Mouse (Mus musculus) thymus, adult 18-20 months (tissue): Measurements from ENCODE around the gene Uchl1.
A peak's percentile ranks its signal among the peaks of the same experiment; 100 is the strongest.

Source experiments
- DNase-seq, 2 experiments: peaks; one replicate each; pipeline ENCODE4 v3.0.0; 2022; ENCODE audit warnings: mixed read lengths in 2 of 2

The Uchl1 gene

GRCm38 (mm10) chr5:66675983-66676382, at the start of gene Uchl1:
Gene Uchl1 (plus strand): TSS chr5:66676091.
- peak; percentile 68 to 75 for DNase-seq

DNA sequence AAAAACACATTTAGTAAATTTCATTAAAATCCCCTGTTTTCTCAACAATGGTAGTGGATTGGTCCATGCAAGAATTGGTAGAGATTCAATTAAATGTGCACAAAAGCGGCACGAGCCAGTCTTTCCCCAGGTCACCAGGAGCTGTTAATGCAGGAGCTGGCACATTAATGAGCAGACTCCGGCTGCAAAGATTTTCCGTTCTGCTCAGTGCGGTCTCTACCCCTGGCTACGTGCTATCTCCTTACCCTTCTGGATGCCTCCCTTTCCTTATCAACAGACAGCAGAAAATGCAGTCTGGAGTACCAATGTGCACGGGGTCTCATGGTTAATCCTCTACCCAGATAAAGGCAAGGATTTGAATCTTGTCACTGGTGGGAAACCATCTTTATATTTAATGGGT, 48.1 kb upstream of the Uchl1 start:
- DNase-seq, result no peak

DNA sequence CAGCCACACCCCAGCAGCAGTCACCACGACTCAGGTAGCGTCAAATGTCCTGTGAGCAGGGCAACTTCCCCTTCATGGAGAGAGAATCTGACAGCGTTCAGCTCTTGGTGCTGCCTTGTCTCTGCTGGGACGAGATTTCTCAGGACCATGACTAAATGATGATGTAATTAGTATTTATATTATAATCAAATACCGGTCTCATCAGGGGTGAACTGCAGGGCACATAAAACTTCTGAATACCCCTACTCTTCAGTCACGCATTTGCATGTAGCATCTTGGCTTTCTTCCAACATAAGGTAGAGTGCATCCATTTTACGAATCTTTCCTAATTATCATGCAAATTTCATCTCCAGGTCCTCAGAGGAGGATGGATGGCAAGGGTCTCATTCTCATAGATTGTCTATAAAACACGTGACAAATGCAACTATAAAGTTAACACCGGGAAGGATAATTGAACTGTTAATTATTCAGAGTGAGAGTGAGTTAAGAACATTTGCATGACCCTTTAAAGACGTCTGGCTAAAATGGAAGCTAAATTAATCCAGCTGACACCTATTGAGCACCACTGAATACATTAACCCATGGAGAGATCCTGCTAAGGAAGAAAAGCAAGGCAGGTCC, 40.3 kb upstream of the Uchl1 start:
- DNase-seq, result no peak

DNA sequence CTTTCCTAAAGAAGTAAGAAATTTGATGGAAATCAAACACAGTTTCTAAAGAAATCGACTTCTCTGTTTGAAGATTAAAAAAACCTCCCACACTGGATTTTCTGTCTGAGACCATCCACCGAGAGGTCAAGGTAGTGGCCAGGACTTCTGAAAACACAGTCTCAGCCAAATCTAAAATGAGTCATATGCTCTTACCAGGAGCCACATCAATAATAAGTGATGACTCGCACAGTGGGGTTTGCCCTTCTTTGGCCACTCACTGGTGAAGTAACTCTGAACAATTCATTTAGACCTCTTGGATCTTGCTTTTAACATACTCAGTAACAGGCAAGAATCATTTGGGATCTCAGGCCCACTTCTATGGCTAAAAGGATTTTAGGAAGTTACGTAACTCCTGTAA, 33.7 kb upstream of the Uchl1 start:
- no peak for DNase-seq

- no peak for DNase-seq
Observed at GRCm38 (mm10) chr5:66643260-66643659, 32.6 kb upstream of the Uchl1 start.

GRCm38 (mm10) chr5:66647504-66647903, 28.4 kb upstream of the Uchl1 start:
- no peak for DNase-seq

- DNase-seq, result no peak
Observed at GRCm38 (mm10) chr5:66654220-66654619, 21.7 kb upstream of the Uchl1 start.

- DNase-seq, result no peak
Observed at GRCm38 (mm10) chr5:66675189-66675890, 551 bp upstream of the Uchl1 start.

DNA sequence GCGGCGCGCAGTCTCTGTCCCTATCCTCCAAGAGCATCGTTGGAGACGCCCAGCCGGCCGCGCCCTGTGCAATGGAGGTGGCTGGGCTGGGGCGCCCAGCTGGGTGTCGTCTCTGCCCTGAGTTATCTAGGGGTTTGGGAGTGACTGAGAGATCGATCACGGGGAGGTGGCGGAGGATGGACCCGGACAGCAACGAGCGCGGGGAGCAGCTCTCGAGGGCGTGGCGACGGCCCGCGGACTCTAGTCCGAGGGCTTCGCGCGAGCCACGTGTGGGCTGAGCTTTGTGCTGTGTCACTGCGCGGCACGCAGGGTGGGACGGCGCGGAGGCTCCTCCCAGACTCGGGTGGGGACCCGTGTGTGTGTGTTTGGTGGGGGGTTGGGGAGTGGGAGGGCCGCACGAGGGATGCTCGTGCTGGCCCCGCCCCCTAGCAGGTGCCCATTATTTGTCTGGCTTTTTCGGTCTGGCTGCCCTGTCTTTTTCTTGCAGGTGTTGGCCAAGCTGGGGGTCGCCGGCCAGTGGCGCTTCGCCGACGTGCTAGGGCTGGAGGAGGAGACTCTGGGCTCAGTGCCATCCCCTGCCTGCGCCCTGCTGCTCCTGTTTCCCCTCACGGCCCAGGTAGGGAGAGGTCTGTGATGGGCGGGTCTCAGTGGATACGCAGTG, 696 bp downstream of the Uchl1 start:
- DNase-seq, result peak in 1 of 2 experiments; percentile 3

DNA sequence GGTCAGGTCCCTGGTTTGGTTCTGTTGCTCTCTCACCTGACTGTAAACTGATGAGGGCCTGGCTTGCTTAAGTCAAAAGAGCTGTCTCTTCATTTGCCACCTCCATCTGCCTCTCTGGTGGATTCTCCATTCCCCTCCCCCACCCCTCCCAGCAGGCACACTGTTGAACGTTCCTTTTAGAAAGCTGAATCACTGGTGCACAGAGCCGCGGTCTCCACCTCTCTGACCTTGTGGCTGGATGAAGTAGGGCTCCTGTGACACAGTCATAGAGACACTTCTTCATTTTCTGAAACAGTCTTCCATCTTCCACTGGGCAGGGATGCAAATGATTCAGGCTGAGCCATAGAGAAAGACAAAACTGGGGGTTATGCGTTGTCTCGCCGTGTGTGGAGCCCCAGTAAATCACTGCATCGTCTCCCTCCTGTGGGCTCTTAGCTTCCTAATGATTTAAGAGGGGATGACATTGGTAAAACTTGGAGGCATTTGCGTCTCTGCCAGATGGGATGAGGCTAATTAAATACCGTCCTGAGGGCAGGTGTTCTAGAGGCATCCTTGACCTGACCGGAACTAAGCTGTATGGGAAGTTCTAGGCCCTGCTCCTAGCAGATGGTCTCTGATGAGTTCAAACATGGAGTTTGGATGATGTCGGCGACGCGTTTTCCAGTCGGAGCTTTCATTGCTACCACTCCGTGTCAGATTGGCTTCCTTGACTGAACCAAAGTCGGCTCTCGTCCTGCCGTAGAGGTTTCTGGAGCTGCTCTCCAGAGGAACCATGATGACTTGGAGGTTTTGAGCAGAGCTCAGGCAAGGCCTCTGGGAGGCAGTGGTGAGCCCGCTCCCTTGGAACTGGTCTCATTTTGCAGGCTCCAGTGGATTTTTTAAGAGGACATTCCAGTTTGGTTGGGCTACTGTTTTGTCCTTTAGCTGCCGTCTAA, 1.8 kb downstream of the Uchl1 start:
- no peak for DNase-seq

- no peak for DNase-seq
Observed at GRCm38 (mm10) chr5:66679222-66679621, 3.3 kb downstream of the Uchl1 start.

GRCm38 (mm10) chr5:66685930-66686329, 10.0 kb downstream of the Uchl1 start:
- DNase-seq, result no peak

GRCm38 (mm10) chr5:66686863-66687262, 11.0 kb downstream of the Uchl1 start:
- DNase-seq, result peak; percentile 5 to 11

DNA sequence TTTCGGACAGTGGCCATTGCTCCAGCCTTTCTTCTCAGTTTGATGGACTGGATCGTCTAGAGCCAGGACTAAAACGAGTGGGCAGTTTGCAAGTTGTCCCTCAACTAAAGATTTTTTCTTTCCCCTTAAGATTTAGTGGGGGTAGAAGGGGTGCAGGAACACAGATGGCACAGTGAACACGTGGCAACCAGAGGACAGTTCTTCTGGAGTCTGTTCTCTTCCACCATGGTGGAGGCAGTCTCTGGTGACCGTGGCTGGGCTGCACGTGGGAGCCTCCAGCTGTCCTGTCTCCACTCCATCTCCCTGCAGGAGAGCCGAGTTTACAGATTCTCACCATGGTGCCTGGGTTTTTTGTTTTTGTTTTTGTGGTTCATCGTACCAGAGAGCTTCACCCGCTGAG, 11.8 kb downstream of the Uchl1 start:
- no peak for DNase-seq

- DNase-seq, result no peak
Observed at GRCm38 (mm10) chr5:66688286-66688685, 12.4 kb downstream of the Uchl1 start.

DNA sequence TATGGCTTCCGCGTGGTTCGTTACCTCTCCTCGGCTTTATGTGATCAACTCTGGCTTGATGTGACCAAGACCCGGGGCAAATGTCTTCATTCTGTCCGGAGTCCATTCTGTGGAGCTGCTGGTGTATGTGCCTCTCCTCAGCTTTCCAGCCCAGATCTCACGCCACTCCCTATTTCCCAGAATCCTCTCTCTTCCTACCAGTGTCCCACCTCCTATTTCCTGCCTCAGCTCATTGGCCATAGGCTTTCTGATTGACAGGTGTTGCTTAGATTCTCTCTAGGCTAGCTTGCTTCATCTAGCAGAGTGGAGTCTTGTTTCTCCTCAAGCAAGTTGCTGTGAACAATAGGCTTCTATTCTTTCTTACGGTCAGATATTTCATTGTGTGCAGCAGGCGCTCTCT, 13.9 kb downstream of the Uchl1 start:
- DNase-seq, result no peak

- DNase-seq, result no peak
Observed at GRCm38 (mm10) chr5:66693231-66693630, 17.3 kb downstream of the Uchl1 start.

DNA sequence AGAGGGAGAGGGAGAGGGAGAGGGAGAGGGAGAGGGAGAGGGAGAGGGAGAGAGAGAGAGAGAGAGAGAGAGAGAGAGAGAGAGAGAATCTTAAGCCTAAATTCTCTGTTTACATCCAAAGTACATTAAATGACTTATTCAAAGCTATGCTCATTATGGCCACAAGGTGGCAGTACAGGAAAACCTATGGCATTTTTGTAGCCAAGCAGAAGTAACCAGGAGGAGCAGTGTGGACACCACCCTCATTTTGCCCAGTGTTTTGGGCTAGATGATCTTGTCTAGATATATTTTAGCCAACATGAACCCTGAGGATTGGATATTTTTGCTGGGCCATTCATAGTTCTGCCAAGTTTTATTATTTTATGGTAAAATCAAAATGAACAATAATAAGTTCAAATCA, 21.2 kb downstream of the Uchl1 start:
- no peak for DNase-seq

DNA sequence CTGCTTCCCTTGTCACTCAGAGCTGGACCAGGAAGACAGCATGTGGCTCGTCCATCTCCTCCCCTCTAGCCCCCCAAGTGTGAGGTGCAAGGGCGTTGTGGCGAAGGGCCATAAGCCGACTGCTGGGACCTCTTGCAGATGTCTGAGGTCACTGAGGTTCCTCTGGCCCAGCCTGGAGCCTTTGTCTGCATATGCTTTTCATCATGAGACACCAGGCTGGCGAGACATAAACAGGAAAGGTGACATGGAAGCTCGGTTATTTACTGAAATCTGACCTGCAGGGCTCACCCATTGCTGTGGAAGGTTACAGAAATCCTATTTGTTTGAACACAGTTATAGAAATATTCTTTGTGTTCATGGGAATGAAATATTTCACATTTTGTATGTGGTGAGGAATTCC, 24.0 kb downstream of the Uchl1 start:
- no peak for DNase-seq

GRCm38 (mm10) chr5:66701951-66702350, 26.1 kb downstream of the Uchl1 start:
- no peak for DNase-seq

GRCm38 (mm10) chr5:66703317-66704004, 27.6 kb downstream of the Uchl1 start:
- no peak for DNase-seq

GRCm38 (mm10) chr5:66707859-66708258, 32.0 kb downstream of the Uchl1 start:
- no peak for DNase-seq
